Mouse (Mus musculus): ENCODE measurements around the gene Uhrf2. TPM values are rescaled to one million over a fixed set of nuclear protein-coding genes. Genes with fewer than 3 reads are reported as not detected.

Gene Uhrf2
- polyA plus RNA-seq (2015; fragmentation: Nextera tagmentation; extraction: Ambion mirVana) = 25.1 and 26.1 TPM in 2 replicates

DNA sequence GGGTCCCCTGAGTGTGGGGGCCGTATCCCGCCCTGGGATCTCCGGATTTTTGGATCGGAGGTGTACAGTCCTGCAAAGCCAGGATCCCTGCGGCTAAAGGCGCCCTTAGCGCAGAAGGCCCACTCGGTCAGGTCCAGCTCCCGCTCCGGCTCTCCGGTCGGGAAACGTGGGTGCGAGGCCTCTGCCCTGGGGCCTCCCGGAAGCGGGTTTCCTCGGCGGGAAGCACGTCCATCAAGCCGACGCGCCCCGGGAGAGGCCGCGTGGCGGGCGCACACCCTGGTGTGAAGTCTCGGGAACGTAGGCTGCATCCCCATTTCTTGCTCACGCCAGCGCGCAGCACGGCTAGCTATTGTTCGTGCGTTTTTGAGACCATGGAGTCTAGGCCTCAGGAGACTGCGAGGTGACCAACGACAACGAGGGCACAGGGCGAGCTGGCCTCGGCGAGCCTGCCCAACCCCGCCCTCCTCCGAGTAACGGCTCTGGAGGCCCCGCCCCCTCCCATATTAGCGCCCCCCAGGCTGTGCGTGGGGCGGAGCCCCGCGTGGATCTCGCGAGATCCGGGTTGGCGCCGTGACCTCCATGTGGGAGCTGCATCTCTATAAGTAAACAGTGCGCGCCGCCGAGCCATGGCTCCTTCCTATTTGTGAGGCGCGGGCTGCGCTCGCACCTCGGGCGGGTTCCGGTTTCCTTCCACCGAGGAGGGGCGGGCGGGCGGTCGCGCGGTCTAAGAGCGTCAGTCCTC lies at the start of gene Uhrf2:
Gene Uhrf2, plus strand, starts transcription at position 620 of the 742 bp plus-strand sequence.

DNA sequence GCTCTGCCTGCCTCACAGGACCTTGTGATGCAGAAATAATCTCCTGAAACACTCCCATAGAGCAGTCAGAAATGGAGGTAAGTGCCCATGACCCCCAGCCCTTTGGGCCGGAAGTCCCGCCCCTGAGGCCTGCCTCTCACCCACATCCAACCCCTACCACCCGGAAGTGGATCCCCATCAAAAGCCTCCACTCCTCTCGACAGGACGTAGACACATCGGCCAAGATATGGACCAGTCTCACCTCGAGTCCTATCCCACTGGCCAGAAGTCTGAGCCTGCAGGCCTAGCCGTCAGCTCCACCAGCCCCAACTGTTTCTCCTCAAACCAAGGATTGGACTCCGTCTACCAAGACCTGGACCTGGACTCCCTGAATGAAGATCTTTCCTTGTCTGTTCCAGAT lies 26.7 kb upstream of the Uhrf2 start, which contains the start of gene Trpd52l3:
Gene Trpd52l3, plus strand, starts transcription at position 170 of the 400 bp plus-strand sequence.

Other genes starting within 250 kb of the Uhrf2 start
- gene 9930021J03Rik, start 224.5 kb upstream of the Uhrf2 start, polyA plus RNA-seq (2015; fragmentation: Nextera tagmentation; extraction: Ambion mirVana) = 6.0 and 6.2 TPM in 2 replicates
- gene Ranbp6, start 217.5 kb upstream of the Uhrf2 start, polyA plus RNA-seq (2015; fragmentation: Nextera tagmentation; extraction: Ambion mirVana) = 32.7 and 34.0 TPM in 2 replicates
- gene Il33, start 105.4 kb upstream of the Uhrf2 start, polyA plus RNA-seq (2015; fragmentation: Nextera tagmentation; extraction: Ambion mirVana) = 12.0 and 14.7 TPM in 2 replicates
- not detected in 2 replicates for gene Trpd52l3, start 26.7 kb upstream of the Uhrf2 start, polyA plus RNA-seq (2015; fragmentation: Nextera tagmentation; extraction: Ambion mirVana)
- 6.4 and 6.5 TPM in 2 replicates for gene Gldc, start 144.9 kb downstream of the Uhrf2 start, polyA plus RNA-seq (2015; fragmentation: Nextera tagmentation; extraction: Ambion mirVana)
- not detected in 2 replicates for gene Mbl2, start 202.4 kb downstream of the Uhrf2 start, polyA plus RNA-seq (2015; fragmentation: Nextera tagmentation; extraction: Ambion mirVana)